Mouse (Mus musculus) intestine, embryonic 15.5 days (tissue): ENCODE measurements around the gene Susd6. TPM values are rescaled to one million over a fixed set of nuclear protein-coding genes. Genes with fewer than 3 reads are reported as not detected.

Experiments used
- ATAC-seq: fragments of 200-750 bp; cut with Nextera tagmentation; 2 replicates; pipeline ENCODE4 v1.8.0; 2017; ENCODE audit warnings: moderate TSS enrichment, moderate library complexity
- H3K27ac ChIP-seq: fragments of 300-500 bp; sonication (generic); 2 replicates; pipeline ENCODE4 v1.5.1; 2015; ENCODE audit warnings: mild to moderate bottlenecking, inconsistent platforms
- H3K27me3 ChIP-seq: fragments of 300-500 bp; sonication (generic); replicated peaks from 2 replicates; pipeline ENCODE4 v1.6.1; 2015; ENCODE audit warnings: inconsistent platforms
- H3K36me3 ChIP-seq: fragments of 300-500 bp; sonication (generic); 2 replicates; pipeline ENCODE4 v1.6.1; 2015; ENCODE audit warnings: inconsistent platforms
- H3K4me1 ChIP-seq: fragments of 300-500 bp; sonication (generic); replicated peaks from 2 replicates; pipeline ENCODE4 v1.6.1; 2015; ENCODE audit warnings: inconsistent platforms
- H3K4me2 ChIP-seq: fragments of 300-500 bp; sonication (generic); replicated peaks from 2 replicates; pipeline ENCODE4 v1.6.1; 2015; ENCODE audit warnings: mild to moderate bottlenecking, inconsistent platforms
- H3K4me3 ChIP-seq: fragments of 300-500 bp; sonication (generic); replicated peaks from 2 replicates; pipeline ENCODE4 v1.5.1; 2015; ENCODE audit warnings: inconsistent platforms
- H3K9ac ChIP-seq: fragments of 300-500 bp; sonication (generic); 2 replicates; pipeline ENCODE4 v1.6.1; 2015; ENCODE audit warnings: inconsistent platforms
- H3K9me3 ChIP-seq: fragments of 300-500 bp; sonication (generic); 2 replicates; pipeline ENCODE4 v1.6.1; 2016; ENCODE audit warnings: inconsistent platforms
- WGBS: fragments of 180-500 bp; shearing (Covaris S2); methylation state at CpG from one replicate; pipeline ENCODE4 v1.1.7; 2015; 5-methylcytosine and 5-hydroxymethylcytosine counted together
- polyA plus RNA-seq: library from polyadenylated mRNA; unstranded; fragments of >200 nt; fragmentation: Nextera tagmentation; extraction: Ambion mirVana; gene quantifications from 2 replicates; pipeline ENCODE4 v1.2.1, GENCODE M21; 2015

Gene Susd6
- polyA plus RNA-seq = 16.9 and 18.7 TPM in 2 replicates

GRCm38 (mm10) chr12:80789849-80790694 lies at the start of gene Susd6:
Gene Susd6 (plus strand): TSS chr12:80790510.
- Histone ChIP-seq H3K27me3 (no peaks in the 10 kb centered on the region), H3K4me2 (peak within 1 kb of the TSS; percentile 68), H3K9me3 (no peaks in the 10 kb centered on the region), H3K27ac (peak within 1 kb of the TSS; percentile 94), H3K4me1 (peaks cover 11% of the 10 kb centered on the region), H3K4me3 (peak within 1 kb of the TSS; percentile 97), H3K36me3 (no peaks in the 10 kb centered on the region), H3K9ac (peak within 1 kb of the TSS; percentile 91)
- peak; percentile 98 for ATAC-seq
- 3% methylated on average over 54 of the region's 56 CpGs for WGBS

- H3K4me2 ChIP-seq = no peak overlapping the region
- ATAC-seq = no peak
- H3K27ac ChIP-seq = no peak overlapping the region
- H3K4me1 ChIP-seq = no peaks in the 10 kb centered on the region
- H3K4me3 ChIP-seq = no peak overlapping the region
- no peaks in the 10 kb centered on the region for H3K9me3 ChIP-seq
- H3K36me3 ChIP-seq = no peaks in the 10 kb centered on the region
- no peaks in the 10 kb centered on the region for H3K27me3 ChIP-seq
- 70% methylated on average over 1 of the region's 1 CpGs for WGBS
- H3K9ac ChIP-seq = no peak overlapping the region
These were observed 45.7 kb upstream of the Susd6 start for GRCm38 (mm10) chr12:80744614-80745013.

- no peak for ATAC-seq
These were observed 44.1 kb upstream of the Susd6 start for GRCm38 (mm10) chr12:80746031-80746813.

GRCm38 (mm10) chr12:80751556-80751955 lies 38.8 kb upstream of the Susd6 start:
- WGBS = 84% methylated on average over 6 of the region's 6 CpGs

More at GRCm38 (mm10) chr12:80746031-80746813, 44.1 kb upstream of the Susd6 start:
- H3K27me3 ChIP-seq = no peaks in the 10 kb centered on the region
- H3K9me3 ChIP-seq = no peaks in the 10 kb centered on the region
- no peak overlapping the region for H3K4me2 ChIP-seq
- H3K4me3 ChIP-seq = no peak overlapping the region
- H3K27ac ChIP-seq = no peak overlapping the region
- 54% methylated on average over 8 of the region's 8 CpGs for WGBS
- no peaks in the 10 kb centered on the region for H3K4me1 ChIP-seq
- no peak overlapping the region for H3K9ac ChIP-seq
- H3K36me3 ChIP-seq = no peaks in the 10 kb centered on the region

GRCm38 (mm10) chr12:80757751-80758558 lies 32.4 kb upstream of the Susd6 start:
- peak overlapping the region; percentile 56 for H3K9ac ChIP-seq
- peak overlapping the region; percentile 62 for H3K4me3 ChIP-seq
- WGBS = under 1% methylated on average over 119 of the region's 122 CpGs
- peaks cover 28% of the 10 kb centered on the region for H3K4me1 ChIP-seq
- peak overlapping the region; percentile 99 for H3K4me2 ChIP-seq
- peak overlapping the region; percentile 18; the same call in 1 of the 2 replicates for H3K27ac ChIP-seq
- H3K27me3 ChIP-seq = peaks cover 55% of the 10 kb centered on the region
- no peaks in the 10 kb centered on the region for H3K36me3 ChIP-seq
- no peaks in the 10 kb centered on the region for H3K9me3 ChIP-seq
- ATAC-seq = peak; percentile 90

More at GRCm38 (mm10) chr12:80751556-80751955, 38.8 kb upstream of the Susd6 start:
- Histone ChIP-seq H3K9me3 (no peaks in the 10 kb centered on the region), H3K36me3 (no peaks in the 10 kb centered on the region), H3K4me1 (no peaks in the 10 kb centered on the region), H3K9ac (no peak overlapping the region), H3K4me2 (no peak overlapping the region), H3K27me3 (peaks cover 12% of the 10 kb centered on the region), H3K27ac (no peak overlapping the region), H3K4me3 (no peak overlapping the region)
- ATAC-seq = no peak

DNA sequence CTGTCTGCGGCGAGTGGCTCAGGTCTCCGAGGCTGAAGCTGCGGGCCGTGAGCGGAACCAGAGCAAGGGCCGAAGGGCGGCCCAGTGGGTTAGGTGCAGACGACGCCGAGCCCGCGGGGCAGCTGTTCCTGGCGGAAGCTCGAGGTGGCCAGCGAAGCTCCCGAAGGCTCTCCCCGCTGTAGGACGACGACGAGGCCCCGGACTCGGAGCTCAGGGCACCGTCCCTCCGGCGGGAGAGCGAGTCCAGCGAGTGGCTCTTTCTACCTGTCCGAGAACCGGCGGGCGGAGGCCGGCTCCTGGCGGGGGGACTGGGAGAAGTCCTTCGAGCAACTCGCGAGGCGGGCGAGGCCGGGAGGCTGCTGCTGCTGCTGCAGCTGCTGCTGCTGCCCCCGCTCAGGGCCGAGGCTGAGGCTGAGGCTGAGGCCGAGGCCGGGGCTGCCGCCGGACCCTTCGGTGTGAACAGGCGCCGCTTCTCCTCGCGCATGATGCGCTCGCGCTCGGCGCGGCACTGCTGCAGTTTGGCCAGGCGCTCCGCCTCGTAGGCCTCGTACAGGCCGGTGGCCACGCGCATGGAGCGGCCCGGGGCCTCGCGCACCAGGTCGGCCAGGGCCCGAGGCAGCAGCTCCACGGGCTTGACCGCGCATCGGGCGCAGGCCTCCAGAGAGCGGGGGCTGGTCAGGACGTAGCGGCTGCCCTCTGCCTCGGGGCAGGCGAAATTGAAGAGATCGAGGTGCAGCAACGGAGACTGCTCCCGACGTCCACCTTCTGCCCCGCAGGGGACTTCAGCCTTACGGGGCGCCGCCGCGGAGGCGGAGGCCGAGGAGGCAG lies 31.5 kb upstream of the Susd6 start:
- H3K9me3 ChIP-seq = no peaks in the 10 kb centered on the region
- no peak overlapping the region for H3K27ac ChIP-seq
- peak overlapping the region; percentile 56 for H3K9ac ChIP-seq
- ATAC-seq = no peak; the same call in none of the 2 replicates
- H3K4me1 ChIP-seq = peaks cover 28% of the 10 kb centered on the region
- peak overlapping the region; percentile 99 for H3K4me2 ChIP-seq
- H3K36me3 ChIP-seq = no peaks in the 10 kb centered on the region
- peaks cover 55% of the 10 kb centered on the region for H3K27me3 ChIP-seq
- peak overlapping the region; percentile 62 for H3K4me3 ChIP-seq
- WGBS = 2% methylated on average over 89 of the region's 92 CpGs

DNA sequence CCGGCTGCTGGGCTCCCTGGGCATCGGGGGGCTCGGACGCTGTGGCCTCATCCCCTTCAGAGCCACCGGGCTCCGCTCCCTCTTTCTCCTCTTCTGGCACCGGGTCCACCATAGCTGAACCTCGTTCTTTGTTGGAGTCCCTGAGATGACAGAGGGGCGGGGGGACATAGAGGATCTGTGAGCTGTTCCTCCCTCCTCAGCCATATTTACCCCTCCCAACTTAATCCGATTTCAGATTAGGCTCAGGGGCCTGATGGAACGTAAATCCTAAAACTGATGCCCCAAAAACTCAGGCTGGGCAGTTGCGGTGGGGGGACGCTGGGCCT lies 31.0 kb upstream of the Susd6 start:
- peak overlapping the region; percentile 99 for H3K4me2 ChIP-seq
- peaks cover 55% of the 10 kb centered on the region for H3K27me3 ChIP-seq
- H3K36me3 ChIP-seq = no peaks in the 10 kb centered on the region
- no peak for ATAC-seq
- H3K27ac ChIP-seq = no peak overlapping the region
- peak overlapping the region; percentile 62 for H3K4me3 ChIP-seq
- peak overlapping the region; percentile 56 for H3K9ac ChIP-seq
- no peaks in the 10 kb centered on the region for H3K9me3 ChIP-seq
- H3K4me1 ChIP-seq = peaks cover 28% of the 10 kb centered on the region
- WGBS = 7% methylated on average over 12 of the region's 13 CpGs

- WGBS = 5% methylated on average over 22 of the region's 22 CpGs
- H3K36me3 ChIP-seq = no peaks in the 10 kb centered on the region
- H3K27me3 ChIP-seq = peaks cover 55% of the 10 kb centered on the region
- no peak for ATAC-seq
- H3K9me3 ChIP-seq = no peaks in the 10 kb centered on the region
- peaks cover 28% of the 10 kb centered on the region for H3K4me1 ChIP-seq
- H3K4me2 ChIP-seq = peak overlapping the region; percentile 99
- H3K9ac ChIP-seq = no peak overlapping the region
- H3K27ac ChIP-seq = no peak overlapping the region
- H3K4me3 ChIP-seq = peak overlapping the region; percentile 62
These were observed 30.5 kb upstream of the Susd6 start for GRCm38 (mm10) chr12:80759713-80760395.

DNA sequence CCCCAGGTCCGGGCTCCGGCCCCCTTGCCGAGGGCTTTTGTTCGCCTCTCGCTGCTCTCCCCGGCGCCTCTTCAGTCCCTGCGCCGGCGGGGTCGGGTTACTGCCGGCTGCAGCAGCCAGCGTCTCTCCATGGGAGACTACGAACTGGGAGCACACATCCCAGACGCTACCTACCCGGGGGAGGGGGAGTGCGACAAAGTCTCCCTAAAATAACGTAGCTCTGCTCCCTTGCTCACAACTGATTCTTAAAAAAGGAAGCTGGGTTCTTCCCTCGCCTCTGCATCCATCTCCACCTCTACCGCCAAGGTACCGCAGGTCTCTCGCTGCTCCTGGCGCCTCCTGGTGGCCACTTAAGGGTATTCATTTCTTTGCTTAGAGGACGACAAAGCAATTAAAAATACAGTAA lies 29.9 kb upstream of the Susd6 start, which contains the start of gene Ccdc177:
Ccdc177 (minus strand) TSS at position 292 of the 406 bp plus-strand sequence.
- Histone ChIP-seq H3K4me1 (peaks cover 28% of the 10 kb centered on the region), H3K27me3 (peaks cover 54% of the 10 kb centered on the region), H3K36me3 (no peaks in the 10 kb centered on the region), H3K27ac (no peak within 1 kb of the TSS), H3K9ac (no peak within 1 kb of the TSS), H3K9me3 (no peaks in the 10 kb centered on the region), H3K4me2 (peak within 1 kb of the TSS; percentile 99), H3K4me3 (peak within 1 kb of the TSS; percentile 62)
- ATAC-seq = no peak
- under 1% methylated on average over 24 of the region's 24 CpGs for WGBS

GRCm38 (mm10) chr12:80762982-80763381 lies 27.3 kb upstream of the Susd6 start:
- Histone ChIP-seq H3K4me3 (no peak overlapping the region), H3K27me3 (peaks cover 28% of the 10 kb centered on the region), H3K36me3 (no peaks in the 10 kb centered on the region), H3K9me3 (no peaks in the 10 kb centered on the region), H3K4me2 (no peak overlapping the region), H3K9ac (no peak overlapping the region), H3K27ac (no peak overlapping the region), H3K4me1 (peaks cover 21% of the 10 kb centered on the region)
- WGBS = 80% methylated on average over 5 of the region's 5 CpGs
- ATAC-seq = no peak

- Histone ChIP-seq H3K4me2 (no peak overlapping the region), H3K9me3 (no peaks in the 10 kb centered on the region), H3K36me3 (no peaks in the 10 kb centered on the region), H3K4me1 (peaks cover 12% of the 10 kb centered on the region), H3K9ac (no peak overlapping the region), H3K27me3 (peaks cover 17% of the 10 kb centered on the region), H3K27ac (no peak overlapping the region), H3K4me3 (no peak overlapping the region)
- WGBS = 50% methylated on average over 4 of the region's 4 CpGs
- no peak for ATAC-seq
These were observed 26.2 kb upstream of the Susd6 start for GRCm38 (mm10) chr12:80764116-80764515.
